Mouse (Mus musculus) heart, embryonic 16.5 days (tissue): ENCODE measurements around the gene Gm49358. TPM values are rescaled to one million over a fixed set of nuclear protein-coding genes. Genes with fewer than 3 reads are reported as not detected.

ENCODE experiments used
- ATAC-seq: fragments of 200-750 bp; cut with Nextera tagmentation; replicated peaks from 2 replicates; pipeline ENCODE4 v1.8.0; 2017; ENCODE audit warnings: moderate number of reproducible peaks; ENCODE audit not compliant: insufficient read depth, low FRiP score; ENCODE audit errors: extremely low read depth
- H3K27ac ChIP-seq: fragments of 300-500 bp; sonication (generic); 2 replicates; pipeline ENCODE4 v1.5.1; 2014; ENCODE audit warnings: mild to moderate bottlenecking, low read length, control low read depth, moderate library complexity
- H3K27me3 ChIP-seq: fragments of 300-500 bp; sonication (generic); 2 replicates; pipeline ENCODE4 v1.6.1; 2014; ENCODE audit warnings: low read length, mixed read lengths; ENCODE audit not compliant: control insufficient read depth, insufficient read depth
- H3K36me3 ChIP-seq: fragments of 300-500 bp; sonication (generic); 2 replicates; pipeline ENCODE4 v1.6.1; 2014; ENCODE audit not compliant: control insufficient read depth, insufficient read depth
- H3K4me1 ChIP-seq: fragments of 300-500 bp; sonication (generic); 2 replicates; pipeline ENCODE4 v1.6.1; 2014; ENCODE audit warnings: low read length, mixed read lengths; ENCODE audit not compliant: control insufficient read depth, insufficient read depth
- H3K4me2 ChIP-seq: fragments of 300-500 bp; sonication (generic); 2 replicates; pipeline ENCODE4 v1.6.1; 2014; ENCODE audit warnings: low read depth, mild to moderate bottlenecking, control low read depth, low read length
- H3K4me3 ChIP-seq: fragments of 300-500 bp; sonication (generic); 2 replicates; pipeline ENCODE4 v1.5.1; 2014; ENCODE audit warnings: mild to moderate bottlenecking, control low read depth, low read length
- H3K9ac ChIP-seq: fragments of 300-500 bp; sonication (generic); 2 replicates; pipeline ENCODE4 v1.6.1; 2014; ENCODE audit warnings: low read length, control low read depth
- H3K9me3 ChIP-seq: fragments of 300-500 bp; sonication (generic); replicated peaks from 2 replicates; pipeline ENCODE4 v1.6.1; 2016; ENCODE audit warnings: low read length; ENCODE audit not compliant: control insufficient read depth
- WGBS: fragments of 180-500 bp; shearing (Covaris S2); extraction: QIAGEN DNeasy Blood & Tissue Kit; methylation state at CpG from one replicate; pipeline ENCODE4 v1.1.7; 2014; 5-methylcytosine and 5-hydroxymethylcytosine counted together
- polyA plus RNA-seq: library from polyadenylated mRNA; unstranded; fragments of >200 nt; fragmentation: Nextera tagmentation; extraction: Ambion mirVana; gene quantifications from 2 replicates; pipeline ENCODE4 v1.2.1, GENCODE M21; 2015

The Gm49358 gene
- polyA plus RNA-seq, 1 experiment from 2014 or later, result not detected

GRCm38 (mm10) chr10:86836784-86837183, 73.0 kb downstream of the Gm49358 start:
- WGBS, result 87% methylated on average over 4 of the region's 4 CpGs
- Histone ChIP-seq H3K36me3 (peaks cover 33% of the 10 kb centered on the region), H3K4me2 (no peak overlapping the region), H3K4me1 (no peaks in the 10 kb centered on the region), H3K9me3 (no peaks in the 10 kb centered on the region), H3K27me3 (no peaks in the 10 kb centered on the region), H3K4me3 (no peak overlapping the region), H3K9ac (no peak overlapping the region), H3K27ac (no peak overlapping the region)
- no peak for ATAC-seq

- H3K4me2 ChIP-seq, result no peak overlapping the region
- no peaks in the 10 kb centered on the region for H3K4me1 ChIP-seq
- no peaks in the 10 kb centered on the region for H3K9me3 ChIP-seq
- no peak overlapping the region for H3K9ac ChIP-seq
- no peak overlapping the region for H3K27ac ChIP-seq
- no peaks in the 10 kb centered on the region for H3K27me3 ChIP-seq
- 88% methylated on average over 6 of the region's 6 CpGs for WGBS
- peaks cover 22% of the 10 kb centered on the region for H3K36me3 ChIP-seq
- H3K4me3 ChIP-seq, result no peak overlapping the region
- no peak for ATAC-seq
Observed at GRCm38 (mm10) chr10:86838827-86839226, 75.1 kb downstream of the Gm49358 start.

- Histone ChIP-seq H3K4me1 (no peaks in the 10 kb centered on the region), H3K4me3 (no peak overlapping the region), H3K4me2 (no peak overlapping the region), H3K27me3 (no peaks in the 10 kb centered on the region), H3K9me3 (no peaks in the 10 kb centered on the region), H3K36me3 (peaks cover 6% of the 10 kb centered on the region; the same call in 1 of the 2 replicates), H3K27ac (no peak overlapping the region), H3K9ac (no peak overlapping the region)
- 79% methylated on average over 5 of the region's 5 CpGs for WGBS
- ATAC-seq, result no peak
Observed at GRCm38 (mm10) chr10:86842659-86843058, 78.9 kb downstream of the Gm49358 start.

GRCm38 (mm10) chr10:86846926-86847467, 83.2 kb downstream of the Gm49358 start:
- peaks cover 10% of the 10 kb centered on the region for H3K4me1 ChIP-seq
- H3K4me2 ChIP-seq, result no peak overlapping the region
- no peak overlapping the region for H3K27ac ChIP-seq
- no peak for ATAC-seq
- 59% methylated on average over 9 of the region's 9 CpGs for WGBS
- H3K36me3 ChIP-seq, result no peaks in the 10 kb centered on the region
- no peak overlapping the region for H3K4me3 ChIP-seq
- H3K9me3 ChIP-seq, result no peaks in the 10 kb centered on the region
- no peak overlapping the region for H3K9ac ChIP-seq
- H3K27me3 ChIP-seq, result no peaks in the 10 kb centered on the region

- no peaks in the 10 kb centered on the region for H3K9me3 ChIP-seq
- H3K36me3 ChIP-seq, result no peaks in the 10 kb centered on the region
- H3K27me3 ChIP-seq, result no peaks in the 10 kb centered on the region
- ATAC-seq, result no peak
- no peak overlapping the region for H3K27ac ChIP-seq
- no peak overlapping the region for H3K4me3 ChIP-seq
- H3K4me2 ChIP-seq, result no peak overlapping the region
- H3K4me1 ChIP-seq, result peaks cover 10% of the 10 kb centered on the region
- WGBS, result 79% methylated on average over 4 of the region's 4 CpGs
- no peak overlapping the region for H3K9ac ChIP-seq
Observed at GRCm38 (mm10) chr10:86849087-86849486, 85.3 kb downstream of the Gm49358 start.

- Histone ChIP-seq H3K9me3 (no peaks in the 10 kb centered on the region), H3K4me1 (peaks cover 10% of the 10 kb centered on the region), H3K27ac (no peak overlapping the region), H3K9ac (no peak overlapping the region), H3K4me3 (no peak overlapping the region), H3K4me2 (no peak overlapping the region), H3K27me3 (no peaks in the 10 kb centered on the region), H3K36me3 (no peaks in the 10 kb centered on the region)
- WGBS, result 40% methylated on average over 4 of the region's 4 CpGs
- peak; percentile 42; the same call in 1 of the 2 replicates for ATAC-seq
Observed at GRCm38 (mm10) chr10:86849508-86849907, 85.7 kb downstream of the Gm49358 start.

- WGBS, result 82% methylated on average over 6 of the region's 6 CpGs
- no peak overlapping the region for H3K9ac ChIP-seq
- H3K36me3 ChIP-seq, result no peaks in the 10 kb centered on the region
- no peak overlapping the region for H3K27ac ChIP-seq
- no peaks in the 10 kb centered on the region for H3K9me3 ChIP-seq
- no peak overlapping the region for H3K4me2 ChIP-seq
- H3K4me1 ChIP-seq, result peaks cover 10% of the 10 kb centered on the region
- no peaks in the 10 kb centered on the region for H3K27me3 ChIP-seq
- no peak overlapping the region for H3K4me3 ChIP-seq
- ATAC-seq, result no peak
Observed at GRCm38 (mm10) chr10:86852160-86852559, 88.4 kb downstream of the Gm49358 start.

- no peaks in the 10 kb centered on the region for H3K9me3 ChIP-seq
- 83% methylated on average over 3 of the region's 3 CpGs for WGBS
- H3K4me1 ChIP-seq, result peaks cover 10% of the 10 kb centered on the region
- no peaks in the 10 kb centered on the region for H3K27me3 ChIP-seq
- H3K27ac ChIP-seq, result no peak overlapping the region
- H3K4me2 ChIP-seq, result no peak overlapping the region
- H3K36me3 ChIP-seq, result no peaks in the 10 kb centered on the region
- no peak overlapping the region for H3K4me3 ChIP-seq
- H3K9ac ChIP-seq, result no peak overlapping the region
- no peak for ATAC-seq
Observed at GRCm38 (mm10) chr10:86853433-86853832, 89.7 kb downstream of the Gm49358 start.

GRCm38 (mm10) chr10:86860396-86860795, 96.6 kb downstream of the Gm49358 start:
- no peak overlapping the region for H3K9ac ChIP-seq
- no peaks in the 10 kb centered on the region for H3K27me3 ChIP-seq
- no peaks in the 10 kb centered on the region for H3K9me3 ChIP-seq
- no peak overlapping the region for H3K27ac ChIP-seq
- no peak overlapping the region for H3K4me3 ChIP-seq
- H3K4me1 ChIP-seq, result no peaks in the 10 kb centered on the region
- no peak overlapping the region for H3K4me2 ChIP-seq
- ATAC-seq, result no peak
- WGBS, result 71% methylated on average over 4 of the region's 4 CpGs
- H3K36me3 ChIP-seq, result no peaks in the 10 kb centered on the region
